Mouse (Mus musculus): Measurements from ENCODE around the gene Trappc2. TPM values are rescaled to one million over a fixed set of nuclear protein-coding genes. Genes with fewer than 3 reads are reported as not detected.

Trappc2 gene
- 84.0 and 86.8 TPM in 2 replicates for polyA plus RNA-seq (2015; fragmentation: Nextera tagmentation; extraction: Ambion mirVana)

DNA sequence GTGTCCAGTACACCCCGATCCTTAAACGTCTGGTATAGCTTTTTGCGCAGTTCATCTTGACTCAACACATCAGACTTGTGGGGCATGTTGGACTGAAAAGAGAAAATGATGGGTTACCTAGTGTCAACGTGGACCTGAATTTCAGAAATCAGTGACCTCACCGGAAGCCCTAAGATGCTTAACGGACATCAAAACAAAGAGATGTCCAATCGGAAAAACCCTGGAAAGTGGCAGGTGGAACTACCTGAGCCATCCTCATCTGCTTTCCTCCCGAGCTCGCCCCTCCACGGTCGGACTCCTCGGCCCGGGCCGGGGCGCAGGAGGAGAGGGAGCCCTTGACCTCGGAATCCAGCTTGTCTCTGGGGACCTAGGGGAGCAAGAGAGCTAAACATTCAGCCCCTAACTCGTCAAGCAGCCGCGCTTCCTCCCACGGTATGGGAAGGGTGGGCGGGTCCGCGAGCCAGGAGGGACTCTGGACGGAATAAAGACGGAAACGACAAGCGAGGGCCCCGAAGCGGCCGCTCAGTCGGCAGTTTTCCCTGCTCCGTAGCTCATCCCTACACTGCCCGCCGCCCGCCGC lies at the start of gene Trappc2:
Trappc2 (plus strand) TSS at position 539 of the 580 bp plus-strand sequence.
- Histone ChIP-seq H3K4me1 (replicated peaks) (peaks cover 15% of the 10 kb centered on the region), H3K27ac (peak within 1 kb of the TSS; percentile 88), H3K9me3 (no peaks in the 10 kb centered on the region), H3K9ac (peak within 1 kb of the TSS; percentile 83), H3K36me3 (no peaks in the 10 kb centered on the region), H3K27me3 (peaks cover 27% of the 10 kb centered on the region; the same call in 1 of the 2 replicates), H3K4me3 (peak within 1 kb of the TSS; percentile 58), H3K4me2 (peak within 1 kb of the TSS; percentile 59)
- ATAC-seq (ENCODE audit: low FRiP score), result peak; percentile 88
- 13% methylated on average over 31 of the region's 36 CpGs for WGBS

DNA sequence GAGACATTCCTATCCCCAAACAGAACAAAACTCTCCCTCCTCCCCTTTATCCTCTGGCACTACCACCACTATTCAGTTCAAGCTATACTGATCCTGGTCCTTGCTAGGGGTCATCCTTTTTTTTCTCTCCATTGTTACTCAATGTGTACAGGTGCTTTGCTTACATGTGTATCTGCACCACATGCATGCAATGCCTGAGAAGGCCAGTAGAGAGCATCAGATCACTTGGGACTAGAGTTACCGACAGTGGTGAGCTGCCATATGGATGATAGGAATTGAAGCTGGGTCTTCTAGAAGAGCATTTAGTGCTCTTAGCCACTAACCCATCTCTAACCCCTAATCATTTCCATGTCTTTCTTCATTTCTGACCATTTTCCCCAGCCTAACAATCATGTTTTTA lies 46.6 kb upstream of the Trappc2 start:
- H3K9me3 ChIP-seq, result no peaks in the 10 kb centered on the region
- no peaks in the 10 kb centered on the region for H3K36me3 ChIP-seq
- ATAC-seq (ENCODE audit: low FRiP score), result no peak
- no peak overlapping the region for H3K4me2 ChIP-seq
- H3K27ac ChIP-seq, result no peak overlapping the region
- no peak overlapping the region for H3K9ac ChIP-seq
- H3K4me3 ChIP-seq, result no peak overlapping the region
- H3K27me3 ChIP-seq, result 0 out of 2 replicates have a peak, but pooled peaks cover 2% of the 10 kb centered on the region
- 70% methylated on average over 1 of the region's 1 CpGs for WGBS
- no peaks in the 10 kb centered on the region for H3K4me1 ChIP-seq (replicated peaks)

DNA sequence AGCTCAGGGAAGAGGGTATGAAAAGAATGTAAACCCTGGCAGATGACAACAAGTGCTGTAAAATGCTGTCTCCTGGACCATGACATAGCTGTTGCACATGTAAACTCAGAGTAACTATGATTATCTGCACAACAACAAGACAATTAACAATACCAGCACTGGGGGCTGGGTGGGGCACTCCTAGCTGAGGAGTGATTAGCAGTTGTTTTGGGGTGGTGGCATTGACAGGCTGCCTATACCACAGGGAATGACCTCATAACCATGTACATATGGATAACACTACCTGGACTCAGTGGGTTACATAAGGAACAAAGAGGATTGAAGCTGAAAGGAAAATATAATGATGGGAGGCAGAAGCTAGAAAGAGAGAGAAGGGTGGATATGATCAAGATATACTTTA lies 32.5 kb upstream of the Trappc2 start:
- no peak overlapping the region for H3K27ac ChIP-seq
- peaks cover 16% of the 10 kb centered on the region; the same call in 1 of the 2 replicates for H3K27me3 ChIP-seq
- ATAC-seq (ENCODE audit: low FRiP score), result no peak
- H3K4me3 ChIP-seq, result no peak overlapping the region
- H3K9me3 ChIP-seq, result no peaks in the 10 kb centered on the region
- no peaks in the 10 kb centered on the region for H3K4me1 ChIP-seq (replicated peaks)
- H3K9ac ChIP-seq, result no peak overlapping the region
- H3K36me3 ChIP-seq, result peaks cover 39% of the 10 kb centered on the region
- no peak overlapping the region for H3K4me2 ChIP-seq

DNA sequence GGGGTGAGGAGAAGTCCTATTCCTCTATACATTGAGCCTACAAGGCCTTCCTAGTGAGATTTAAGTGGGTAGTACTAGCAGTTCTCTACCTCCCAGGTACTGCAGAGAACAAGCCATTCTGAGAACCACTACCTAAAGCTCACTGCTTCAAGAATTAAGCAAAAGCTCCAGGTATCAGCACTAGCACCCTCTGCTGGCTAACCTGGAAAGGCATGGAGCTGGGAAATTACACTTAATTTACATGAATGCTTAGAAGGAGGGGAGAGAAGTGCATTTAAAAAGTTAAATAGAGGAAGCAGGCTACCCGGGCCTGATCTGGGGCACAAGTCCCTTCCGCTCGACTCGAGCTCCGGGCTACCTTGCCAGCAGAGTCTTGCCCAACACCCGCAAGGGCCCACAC lies 24.2 kb upstream of the Trappc2 start:
- ATAC-seq (ENCODE audit: low FRiP score), result no peak
- Histone ChIP-seq H3K4me1 (replicated peaks) (no peaks in the 10 kb centered on the region), H3K27ac (no peak overlapping the region), H3K9ac (no peak overlapping the region), H3K36me3 (peaks cover 4% of the 10 kb centered on the region; the same call in 1 of the 2 replicates), H3K4me2 (no peak overlapping the region), H3K9me3 (no peaks in the 10 kb centered on the region), H3K4me3 (no peak overlapping the region), H3K27me3 (no peaks in the 10 kb centered on the region)
- WGBS, result 76% methylated on average over 6 of the region's 6 CpGs

DNA sequence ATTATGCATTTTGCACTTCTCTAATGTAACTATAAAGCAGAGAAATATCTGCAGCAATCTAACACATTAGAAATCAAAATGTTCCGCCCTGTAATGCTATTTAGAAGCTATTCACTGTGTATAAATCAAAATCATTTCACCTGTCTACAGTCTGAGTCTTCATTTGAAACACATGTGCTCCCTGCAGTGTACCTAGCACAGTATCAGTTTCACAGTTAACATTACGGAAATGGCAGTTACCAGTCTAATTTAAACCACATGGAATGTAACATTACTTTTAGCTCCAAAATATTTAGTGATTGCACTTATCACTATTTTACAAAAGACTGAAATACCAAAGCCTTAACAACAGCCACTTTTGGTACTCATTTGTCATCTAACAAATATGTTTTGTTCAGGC lies 5.6 kb upstream of the Trappc2 start:
- 88% methylated on average over 2 of the region's 2 CpGs for WGBS
- no peak overlapping the region for H3K4me3 ChIP-seq
- ATAC-seq (ENCODE audit: low FRiP score), result no peak
- no peaks in the 10 kb centered on the region; the same call in 1 of the 2 replicates for H3K36me3 ChIP-seq
- H3K4me1 ChIP-seq (replicated peaks), result peaks cover 8% of the 10 kb centered on the region
- H3K27me3 ChIP-seq, result peaks cover 9% of the 10 kb centered on the region; the same call in 1 of the 2 replicates
- no peak overlapping the region for H3K9ac ChIP-seq
- no peak overlapping the region for H3K4me2 ChIP-seq
- no peaks in the 10 kb centered on the region for H3K9me3 ChIP-seq
- no peak overlapping the region for H3K27ac ChIP-seq

DNA sequence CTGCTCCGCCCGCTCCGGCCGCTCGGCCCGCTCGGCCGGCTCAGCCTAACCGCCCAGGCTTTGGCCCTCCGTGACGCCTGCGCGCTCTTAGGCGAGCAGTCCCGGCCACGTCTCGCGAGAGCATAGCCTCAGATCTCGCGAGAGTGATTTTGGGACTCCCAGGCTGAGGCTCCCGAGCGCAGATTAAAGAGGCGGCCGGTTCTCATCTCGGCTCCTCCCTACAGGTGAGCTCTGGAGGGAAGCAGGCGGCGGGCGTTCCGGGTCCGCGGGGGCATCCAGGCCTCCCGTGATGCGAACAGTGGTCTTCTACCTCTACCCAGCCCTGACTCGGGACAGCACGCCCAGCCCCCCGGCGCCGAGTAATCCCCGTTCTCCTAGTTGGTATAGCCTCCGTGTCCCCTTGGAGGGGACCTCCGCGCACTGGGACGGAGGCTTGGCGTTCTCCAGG lies 266 bp downstream of the Trappc2 start, which contains the start of gene Ofd1:
Ofd1 (minus strand) TSS at position 89 of the 448 bp plus-strand sequence.
- H3K4me3 ChIP-seq, result peak within 1 kb of the TSS; percentile 58
- peak within 1 kb of the TSS; percentile 83 for H3K9ac ChIP-seq
- peak; percentile 99 for ATAC-seq (ENCODE audit: low FRiP score)
- peak within 1 kb of the TSS; percentile 88 for H3K27ac ChIP-seq
- peaks cover 27% of the 10 kb centered on the region; the same call in 1 of the 2 replicates for H3K27me3 ChIP-seq
- H3K4me2 ChIP-seq, result peak within 1 kb of the TSS; percentile 59
- peaks cover 15% of the 10 kb centered on the region for H3K4me1 ChIP-seq (replicated peaks)
- WGBS, result 11% methylated on average over 44 of the region's 44 CpGs
- no peaks in the 10 kb centered on the region for H3K9me3 ChIP-seq
- no peaks in the 10 kb centered on the region for H3K36me3 ChIP-seq

DNA sequence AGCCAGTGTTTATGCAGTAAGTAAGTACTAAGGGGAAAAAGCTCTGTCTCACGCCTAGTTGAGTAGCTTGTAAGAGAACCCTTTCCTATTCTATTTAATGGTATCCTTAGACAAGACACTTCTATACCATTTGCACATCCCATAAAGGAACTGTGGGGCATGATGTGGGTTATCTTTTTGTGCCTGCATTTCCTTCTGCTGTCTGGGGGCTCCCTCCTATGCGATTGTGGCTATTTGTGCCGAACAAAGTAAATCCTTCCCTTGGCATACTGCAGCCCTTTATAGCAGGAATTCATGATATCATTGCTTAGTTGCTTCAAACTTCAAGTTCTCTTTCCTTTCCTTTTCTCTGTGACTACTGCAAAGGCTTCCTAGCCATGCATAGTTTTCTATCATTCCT lies 4.2 kb downstream of the Trappc2 start:
- no peak overlapping the region for H3K27ac ChIP-seq
- 90% methylated on average over 3 of the region's 3 CpGs for WGBS
- H3K4me3 ChIP-seq, result no peak overlapping the region
- peaks cover 20% of the 10 kb centered on the region; the same call in 1 of the 2 replicates for H3K27me3 ChIP-seq
- no peaks in the 10 kb centered on the region for H3K9me3 ChIP-seq
- peaks cover 10% of the 10 kb centered on the region for H3K4me1 ChIP-seq (replicated peaks)
- ATAC-seq (ENCODE audit: low FRiP score), result no peak
- H3K36me3 ChIP-seq, result no peaks in the 10 kb centered on the region; the same call in none of the 2 replicates
- H3K4me2 ChIP-seq, result no peak overlapping the region
- no peak overlapping the region for H3K9ac ChIP-seq

DNA sequence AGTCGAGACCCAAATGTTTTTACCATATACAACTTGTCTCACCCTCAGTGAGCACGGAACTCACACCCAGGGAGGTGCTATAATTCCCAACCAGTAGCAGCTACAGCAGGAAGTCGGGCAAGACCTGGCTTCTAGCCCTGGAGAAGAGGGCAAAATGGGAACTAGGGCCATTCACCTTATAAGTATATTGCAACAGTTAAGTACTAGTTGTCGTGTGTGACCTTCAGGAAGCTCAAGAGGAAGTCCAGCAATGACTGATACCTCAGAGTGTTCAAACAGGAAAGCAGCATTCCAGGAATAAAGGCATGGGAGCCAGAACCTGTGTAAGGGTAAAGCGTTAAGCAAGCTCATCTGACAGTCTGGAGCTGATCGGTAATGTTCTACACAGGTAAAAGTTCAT lies 13.2 kb downstream of the Trappc2 start:
- Histone ChIP-seq H3K27me3 (0 out of 2 replicates have a peak, but pooled peaks cover 3% of the 10 kb centered on the region), H3K4me2 (no peak overlapping the region), H3K9ac (no peak overlapping the region), H3K4me3 (no peak overlapping the region), H3K4me1 (replicated peaks) (no peaks in the 10 kb centered on the region), H3K36me3 (peaks cover 4% of the 10 kb centered on the region), H3K9me3 (no peaks in the 10 kb centered on the region), H3K27ac (no peak overlapping the region)
- WGBS, result 87% methylated on average over 6 of the region's 6 CpGs
- no peak for ATAC-seq (ENCODE audit: low FRiP score)

DNA sequence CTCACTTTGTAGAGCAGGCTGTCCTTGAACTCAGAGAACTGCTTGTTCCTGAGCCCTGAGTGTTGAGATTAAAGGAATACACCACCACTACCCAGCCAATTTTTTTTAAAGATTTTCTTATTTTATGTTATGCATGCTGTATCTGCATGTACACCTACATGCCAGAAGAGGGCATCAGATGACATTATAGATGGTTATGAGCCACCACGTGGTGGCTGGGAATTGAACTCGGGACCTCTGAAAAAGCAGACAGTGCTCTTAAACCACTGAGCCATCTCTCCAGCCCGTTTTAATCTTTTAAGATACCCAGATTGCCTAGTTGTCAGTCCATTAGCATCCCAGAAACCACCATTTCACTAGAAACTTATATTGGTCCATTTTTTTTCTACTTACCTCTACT lies 14.0 kb downstream of the Trappc2 start:
- H3K27ac ChIP-seq, result no peak overlapping the region
- ATAC-seq (ENCODE audit: low FRiP score), result no peak
- 78% methylated on average over 3 of the region's 3 CpGs for WGBS

DNA sequence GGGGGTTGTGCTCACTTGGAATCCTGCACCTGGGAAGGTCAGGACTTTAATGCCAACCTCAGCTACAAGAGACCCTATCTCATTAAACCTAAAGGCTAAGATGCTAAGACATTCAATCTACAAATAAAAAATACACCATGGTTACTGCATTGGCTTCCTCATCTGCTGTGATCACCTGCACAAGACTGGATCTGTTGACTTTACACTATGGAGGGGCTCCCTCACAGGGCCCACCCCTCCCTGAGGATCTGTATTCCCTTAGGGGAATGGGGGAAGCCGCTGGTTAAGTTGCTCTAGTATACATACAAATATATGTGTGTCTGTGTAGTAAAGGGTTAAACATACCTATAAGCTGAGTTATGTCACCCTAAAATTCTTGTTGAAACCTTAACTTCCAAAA lies 15.2 kb downstream of the Trappc2 start:
- H3K36me3 ChIP-seq, result no peaks in the 10 kb centered on the region; the same call in 1 of the 2 replicates
- WGBS, result 94% methylated on average over 1 of the region's 1 CpGs
- no peak overlapping the region for H3K4me3 ChIP-seq
- 0 out of 2 replicates have a peak, but pooled peaks cover 3% of the 10 kb centered on the region for H3K27me3 ChIP-seq
- no peak for ATAC-seq (ENCODE audit: low FRiP score)
- no peak overlapping the region for H3K9ac ChIP-seq
- no peaks in the 10 kb centered on the region for H3K9me3 ChIP-seq
- no peak overlapping the region for H3K27ac ChIP-seq
- H3K4me1 ChIP-seq (replicated peaks), result no peaks in the 10 kb centered on the region
- no peak overlapping the region for H3K4me2 ChIP-seq

More for the DNA sequence above, 14.0 kb downstream of the Trappc2 start:
- 0 out of 2 replicates have a peak, but pooled peaks cover 3% of the 10 kb centered on the region for H3K27me3 ChIP-seq
- no peak overlapping the region for H3K4me2 ChIP-seq
- peaks cover 4% of the 10 kb centered on the region for H3K36me3 ChIP-seq
- no peak overlapping the region for H3K4me3 ChIP-seq
- H3K4me1 ChIP-seq (replicated peaks), result no peaks in the 10 kb centered on the region
- no peak overlapping the region for H3K9ac ChIP-seq
- H3K9me3 ChIP-seq, result no peaks in the 10 kb centered on the region

DNA sequence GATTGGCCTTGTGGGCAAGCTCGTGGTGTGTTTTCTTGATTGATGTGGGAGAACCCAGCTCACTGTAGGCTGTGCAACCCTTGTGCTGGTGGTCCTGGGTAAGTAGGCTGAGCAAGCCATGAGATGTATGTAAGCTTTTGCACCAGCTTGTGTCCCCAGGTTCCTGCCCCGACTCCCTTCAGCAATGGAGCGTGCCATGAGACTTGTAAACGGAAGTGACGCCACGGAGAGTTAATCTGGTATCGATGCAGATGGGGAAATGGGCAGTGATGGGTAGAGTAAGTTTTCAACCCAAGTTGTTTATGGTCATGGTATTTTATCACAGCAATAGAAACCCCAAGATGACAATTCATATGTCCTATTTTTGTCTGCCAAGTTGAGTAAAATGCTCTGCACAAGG lies 27.9 kb downstream of the Trappc2 start:
- Histone ChIP-seq H3K36me3 (no peaks in the 10 kb centered on the region), H3K9me3 (no peaks in the 10 kb centered on the region), H3K27me3 (no peaks in the 10 kb centered on the region), H3K9ac (no peak overlapping the region), H3K4me3 (no peak overlapping the region), H3K27ac (no peak overlapping the region), H3K4me1 (replicated peaks) (no peaks in the 10 kb centered on the region), H3K4me2 (no peak overlapping the region)
- 95% methylated on average over 7 of the region's 7 CpGs for WGBS
- ATAC-seq (ENCODE audit: low FRiP score), result no peak

DNA sequence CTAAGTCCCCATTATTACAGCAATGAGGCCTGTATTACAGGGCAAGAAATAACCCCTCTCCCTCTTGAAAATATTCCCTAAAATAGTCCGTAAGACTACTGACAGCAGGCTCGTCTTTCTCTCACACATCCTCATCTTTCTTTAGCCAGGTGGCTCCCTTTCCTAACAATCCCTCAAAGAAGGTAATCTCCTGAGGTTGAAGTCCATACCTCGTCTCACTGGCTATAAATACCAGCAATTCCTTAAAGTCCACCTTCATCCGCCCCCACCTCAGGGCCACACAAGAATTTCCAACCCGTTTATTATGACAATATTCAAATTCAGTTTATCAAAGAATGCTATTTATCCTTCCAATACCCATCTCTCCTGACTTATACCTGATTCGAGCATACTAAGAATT lies 32.2 kb downstream of the Trappc2 start:
- Histone ChIP-seq H3K9me3 (no peaks in the 10 kb centered on the region), H3K9ac (no peak overlapping the region), H3K27ac (no peak overlapping the region), H3K4me3 (no peak overlapping the region), H3K27me3 (no peaks in the 10 kb centered on the region), H3K4me1 (replicated peaks) (peaks cover 7% of the 10 kb centered on the region; the same call in 1 of the 2 replicates), H3K4me2 (no peak overlapping the region), H3K36me3 (no peaks in the 10 kb centered on the region)
- no peak for ATAC-seq (ENCODE audit: low FRiP score)
- 83% methylated on average over 6 of the region's 6 CpGs for WGBS

DNA sequence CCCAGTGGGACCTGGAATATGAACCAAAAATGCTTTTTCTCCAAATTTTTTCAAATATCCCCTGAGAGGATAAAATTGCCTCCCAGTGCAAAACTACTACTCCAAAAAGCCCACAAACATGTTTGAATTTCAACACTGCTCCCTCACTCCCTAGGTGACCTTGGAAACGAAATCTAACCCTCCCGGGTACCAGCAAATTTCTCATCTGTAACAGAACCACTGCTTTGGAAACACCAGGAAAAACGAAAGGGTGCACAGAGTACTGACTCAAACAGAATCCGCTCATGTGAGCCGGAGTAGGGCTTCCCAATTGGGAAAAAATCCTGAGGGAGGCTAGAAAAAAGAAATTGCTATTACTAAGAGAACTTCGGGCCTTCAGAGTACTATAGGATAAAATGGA lies 37.0 kb downstream of the Trappc2 start:
- Histone ChIP-seq H3K4me3 (peak overlapping the region; percentile 9; the same call in 1 of the 2 replicates), H3K4me2 (peak overlapping the region; percentile 62), H3K4me1 (replicated peaks) (peaks cover 16% of the 10 kb centered on the region), H3K36me3 (no peaks in the 10 kb centered on the region), H3K9me3 (no peaks in the 10 kb centered on the region), H3K27me3 (no peaks in the 10 kb centered on the region), H3K27ac (no peak overlapping the region), H3K9ac (no peak overlapping the region)
- no peak for ATAC-seq (ENCODE audit: low FRiP score)
- 72% methylated on average over 6 of the region's 6 CpGs for WGBS
